Mouse (Mus musculus) left cerebral cortex, adult 2 months (tissue): ENCODE results near the gene Nup210. TPM values are rescaled to one million over a fixed set of nuclear protein-coding genes. Genes with fewer than 3 reads are reported as not detected.

Experiments
- DNase-seq, 2 experiments: peaks; one replicate each; pipeline ENCODE4 v3.0.0; 2021 to 2022; ENCODE audit warnings: low spot score in 2 of 2, mixed read lengths in 1 of 2; ENCODE audit errors: extremely low spot score in 1 of 2
- H3K27ac ChIP-seq: fragments of 200-600 bp; 2 replicates; pipeline ENCODE4 v1.8.1; 2022
- H3K4me3 ChIP-seq: fragments of 200-600 bp; 2 replicates; pipeline ENCODE4 v1.8.1; 2022
- CTCF ChIP-seq: fragments of 200-600 bp; IDR thresholded peaks from 2 replicates; pipeline ENCODE4 v1.8.1; 2022; ENCODE audit warnings: antibody characterized with exemption, mild to moderate bottlenecking, moderate library complexity
- intact Hi-C: fragments of 180-260 bp; cut with DNase I; formaldehyde crosslinking; loops from one replicate; pipeline ENCODE4 v1.15.1; 2025
- total RNA-seq, 2 experiments: library from RNA; stranded (reverse); gene quantifications; 2 replicates each; pipeline ENCODE4 v1.2.3; 2021

Gene Nup210
- total RNA-seq, 2 experiments from 2014 or later, result 23.5 to 24.5 TPM

GRCm38 (mm10) chr6:90987561-90988298 is 128.9 kb downstream of the Nup210 start:
- H3K4me3 ChIP-seq, result peak overlapping the region; percentile 84
- peak; percentile 37 to 38 for DNase-seq
- no peak for TF ChIP-seq CTCF
- H3K27ac ChIP-seq, result peak overlapping the region; percentile 81
- intact Hi-C loops, result loop anchor here (5.0 kb wide), 4 partner anchors 75 to 170 kb away; partner anchors contain the start of gene Nup210

GRCm38 (mm10) chr6:90984101-90984500 is 132.5 kb downstream of the Nup210 start:
- H3K27ac ChIP-seq, result peak overlapping the region; percentile 77
- intact Hi-C loops, result no loop called here
- H3K4me3 ChIP-seq, result no peak overlapping the region
- no peak for TF ChIP-seq CTCF
- DNase-seq, result no peak

DNA sequence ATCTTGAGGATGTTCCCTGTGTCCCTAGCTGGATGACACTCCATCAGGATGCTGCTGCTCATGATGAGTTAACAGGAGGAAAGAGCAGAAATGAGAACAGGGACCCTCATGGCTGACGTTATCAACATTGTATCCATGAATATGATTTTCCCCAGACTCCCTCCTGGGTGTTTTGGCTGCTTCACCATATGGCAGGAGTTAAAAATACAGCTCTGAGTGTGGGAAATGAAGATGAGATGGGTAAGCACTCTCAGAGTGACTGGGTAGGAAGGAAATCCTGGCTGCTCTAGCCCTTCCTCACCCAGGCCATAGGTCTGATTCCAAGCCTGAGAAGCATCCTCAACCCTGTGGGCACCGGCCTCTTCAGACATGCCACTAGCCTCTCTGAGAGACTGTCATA is 142.3 kb downstream of the Nup210 start:
- H3K4me3 ChIP-seq, result no peak overlapping the region
- intact Hi-C loops, result no loop called here
- no peak for TF ChIP-seq CTCF
- peak overlapping the region; percentile 62 for H3K27ac ChIP-seq
- DNase-seq, result no peak

- no peak for TF ChIP-seq CTCF
- intact Hi-C loops, result no loop called here
- no peak overlapping the region for H3K27ac ChIP-seq
- no peak overlapping the region for H3K4me3 ChIP-seq
- no peak for DNase-seq
These were observed 147.2 kb downstream of the Nup210 start for GRCm38 (mm10) chr6:90969341-90969871.

Other genes with a start within 250 kb of the Nup210 start
- gene Iqsec1, start 128.1 kb downstream of the Nup210 start, total RNA-seq, result 100 to 1,000 TPM; 369 to 377 TPM
- 100 to 1,000 TPM; 174 to 176 TPM for gene Hdac11, start 39.8 kb upstream of the Nup210 start, total RNA-seq
- 1 to 10 TPM; 5.7 to 8.0 TPM for gene Fbln2, start 95.6 kb upstream of the Nup210 start, total RNA-seq